Mouse (Mus musculus): ENCODE results near the gene D430041D05Rik.
A peak's percentile ranks its signal among the peaks of the same experiment; 100 is the strongest.
"Not testable (repeated sequence)": the region's sequence is repeated elsewhere in the genome, so short reads cannot be mapped to it uniquely, and the experiment has no call there.

Gene D430041D05Rik

GRCm38 (mm10) chr2:104114898-104115297 lies 295.9 kb downstream of the D430041D05Rik start:
- no peak for DNase-seq (ENCODE audit: low spot score)

GRCm38 (mm10) chr2:104113563-104113962 lies 297.2 kb downstream of the D430041D05Rik start:
- DNase-seq (ENCODE audit: low spot score), result not testable (repeated sequence)

- DNase-seq (ENCODE audit: low spot score), result not testable (repeated sequence)
These were observed 299.5 kb downstream of the D430041D05Rik start for GRCm38 (mm10) chr2:104111170-104111797.

- DNase-seq (ENCODE audit: low spot score), result no peak
These were observed 300.8 kb downstream of the D430041D05Rik start for GRCm38 (mm10) chr2:104110031-104110430.

- no peak for DNase-seq (ENCODE audit: low spot score)
These were observed 301.3 kb downstream of the D430041D05Rik start for GRCm38 (mm10) chr2:104109528-104109927.

- not testable (repeated sequence) for DNase-seq (ENCODE audit: low spot score)
These were observed 301.8 kb downstream of the D430041D05Rik start for GRCm38 (mm10) chr2:104109021-104109420.

GRCm38 (mm10) chr2:104104800-104105199 lies 306.0 kb downstream of the D430041D05Rik start:
- no peak for DNase-seq (ENCODE audit: low spot score)

GRCm38 (mm10) chr2:104099946-104100345 lies 310.9 kb downstream of the D430041D05Rik start:
- DNase-seq (ENCODE audit: low spot score), result no peak

GRCm38 (mm10) chr2:104099231-104099585 lies 311.6 kb downstream of the D430041D05Rik start:
- no peak for DNase-seq (ENCODE audit: low spot score)

- no peak for DNase-seq (ENCODE audit: low spot score)
These were observed 312.1 kb downstream of the D430041D05Rik start for GRCm38 (mm10) chr2:104098529-104099230.

- DNase-seq (ENCODE audit: low spot score), result not testable (repeated sequence)
These were observed 313.4 kb downstream of the D430041D05Rik start for GRCm38 (mm10) chr2:104097396-104097795.

- DNase-seq (ENCODE audit: low spot score), result not testable (repeated sequence)
These were observed 314.0 kb downstream of the D430041D05Rik start for GRCm38 (mm10) chr2:104096796-104097195.

GRCm38 (mm10) chr2:104096256-104096655 lies 314.6 kb downstream of the D430041D05Rik start:
- no peak for DNase-seq (ENCODE audit: low spot score)

GRCm38 (mm10) chr2:104095741-104096213 lies 315.0 kb downstream of the D430041D05Rik start, which contains the start of gene Cd59a:
Gene Cd59a, plus strand, starts transcription at chr2:104095801.
- DNase-seq (ENCODE audit: low spot score), result peak; percentile 55

- DNase-seq (ENCODE audit: low spot score), result no peak
These were observed 317.5 kb downstream of the D430041D05Rik start for GRCm38 (mm10) chr2:104093305-104093704.

Measured in ovary, postnatal 14 days (tissue).